Mouse (Mus musculus): ENCODE results near the gene Prr11. TPM values are rescaled to one million over a fixed set of nuclear protein-coding genes. Genes with fewer than 3 reads are reported as not detected.

Gene Prr11
- total and polyA plus RNA-seq, 2 experiments from 2014 or later, result 0.88 to 1.5 TPM

- no peak for ATAC-seq (ENCODE audit: low FRiP score)
- H3K4me2 ChIP-seq (ENCODE audit: low read depth, low read length, poor library complexity, severe bottlenecking), result 0 out of 2 replicates have a peak overlapping the region, but pooled peaks have one; percentile 63
- DNase-seq (ENCODE audit: low spot score), result no peak
- no peak overlapping the region for H3K4me3 ChIP-seq (ENCODE audit: low read depth, low read length)
- TF ChIP-seq CTCF (IDR thresholded peaks at IDR 0.05), result no peak
- peaks cover 11% of the 10 kb centered on the region; the same call in 1 of the 2 replicates for H3K4me1 ChIP-seq (ENCODE audit: insufficient read depth, low read length)
- H3K36me3 ChIP-seq (ENCODE audit: insufficient read depth, low read length), result peaks cover 12% of the 10 kb centered on the region; the same call in 1 of the 2 replicates
- no peaks in the 10 kb centered on the region for H3K27me3 ChIP-seq (ENCODE audit: insufficient read depth, low read length)
- H3K9me3 ChIP-seq (ENCODE audit: low read length), result no peaks in the 10 kb centered on the region
- WGBS, result 48% methylated on average over 4 of the region's 4 CpGs
- no peak overlapping the region for H3K27ac ChIP-seq (ENCODE audit: low read depth, low read length)
- H3K9ac ChIP-seq (replicated peaks; ENCODE audit: low read length, poor library complexity, severe bottlenecking), result no peak overlapping the region
These were observed 17.1 kb upstream of the Prr11 start for GRCm38 (mm10) chr11:87125562-87125961.

DNA sequence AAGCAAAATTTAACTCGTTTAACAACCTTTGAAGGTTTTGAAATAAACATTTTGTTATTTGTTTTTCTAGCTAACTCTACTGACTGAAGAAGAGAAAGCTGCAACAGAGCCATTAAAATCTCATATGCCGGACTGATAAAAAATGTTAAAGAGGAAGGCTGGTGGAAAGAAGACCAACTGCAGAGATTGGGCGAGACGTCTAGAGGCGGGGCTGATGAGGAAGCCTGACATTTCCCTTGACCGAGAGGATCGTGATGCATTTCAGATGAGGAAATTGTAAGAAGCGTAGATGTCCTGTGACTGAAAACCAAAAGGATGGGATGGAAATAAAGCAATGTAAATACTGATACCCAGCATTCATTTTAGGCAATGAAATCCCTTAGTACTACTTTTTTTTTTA, 13.4 kb upstream of the Prr11 start:
- DNase-seq (ENCODE audit: low spot score) (no peak), ATAC-seq (ENCODE audit: low FRiP score) (no peak)
- no peak overlapping the region for H3K9ac ChIP-seq (replicated peaks; ENCODE audit: low read length, poor library complexity, severe bottlenecking)
- no peaks in the 10 kb centered on the region for H3K9me3 ChIP-seq (ENCODE audit: low read length)
- H3K27me3 ChIP-seq (ENCODE audit: insufficient read depth, low read length), result no peaks in the 10 kb centered on the region
- 68% methylated on average over 8 of the region's 8 CpGs for WGBS
- no peak overlapping the region for H3K4me2 ChIP-seq (ENCODE audit: low read depth, low read length, poor library complexity, severe bottlenecking)
- TF ChIP-seq CTCF (IDR thresholded peaks at IDR 0.05), result no peak
- H3K36me3 ChIP-seq (ENCODE audit: insufficient read depth, low read length), result peaks cover 16% of the 10 kb centered on the region; the same call in 1 of the 2 replicates
- no peak overlapping the region for H3K4me3 ChIP-seq (ENCODE audit: low read depth, low read length)
- no peak overlapping the region for H3K27ac ChIP-seq (ENCODE audit: low read depth, low read length)
- H3K4me1 ChIP-seq (ENCODE audit: insufficient read depth, low read length), result no peaks in the 10 kb centered on the region

DNA sequence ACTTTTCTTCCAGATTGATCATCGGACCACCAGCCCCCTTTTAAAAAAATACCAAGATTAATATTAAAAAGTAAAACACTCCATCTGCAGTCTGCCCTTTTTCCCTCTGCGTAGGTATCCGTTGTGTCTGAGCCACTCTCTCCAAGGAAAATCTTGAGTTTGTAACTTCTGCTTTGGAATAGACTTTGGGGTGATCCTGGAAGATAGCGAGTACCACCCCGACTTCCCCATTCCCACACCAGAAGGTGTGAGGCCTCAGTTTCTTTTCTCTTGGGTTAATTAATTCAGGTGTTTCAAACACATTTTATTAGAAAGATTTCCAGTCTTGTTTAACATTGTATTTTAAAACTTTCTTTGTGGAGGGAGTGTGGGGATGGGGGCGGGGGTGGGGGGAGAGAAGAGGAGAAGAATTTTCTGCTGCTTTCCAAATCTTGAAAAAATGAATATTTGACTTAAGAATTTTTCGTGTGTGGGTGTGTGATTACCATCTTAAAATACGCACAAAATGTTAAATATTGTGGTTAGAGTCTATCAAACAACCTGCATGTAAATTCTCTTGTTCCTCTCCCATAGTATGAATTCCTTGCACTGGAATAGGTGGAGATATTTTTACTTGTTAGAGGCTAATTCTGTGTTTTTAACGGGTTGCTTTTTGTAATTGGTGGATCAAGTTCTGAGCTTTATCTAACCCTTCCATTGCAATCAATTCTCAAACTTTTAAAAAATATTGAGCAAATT, 1.8 kb upstream of the Prr11 start:
- Histone ChIP-seq H3K4me3 (ENCODE audit: low read depth, low read length) (peak overlapping the region; percentile 92), H3K9me3 (ENCODE audit: low read length) (no peaks in the 10 kb centered on the region), H3K36me3 (ENCODE audit: insufficient read depth, low read length) (no peaks in the 10 kb centered on the region), H3K4me2 (ENCODE audit: low read depth, low read length, poor library complexity, severe bottlenecking) (peak overlapping the region; percentile 80), H3K9ac (replicated peaks; ENCODE audit: low read length, poor library complexity, severe bottlenecking) (peak overlapping the region; percentile 92), H3K27ac (ENCODE audit: low read depth, low read length) (peak overlapping the region; percentile 87), H3K27me3 (ENCODE audit: insufficient read depth, low read length) (no peaks in the 10 kb centered on the region), H3K4me1 (ENCODE audit: insufficient read depth, low read length) (peaks cover 3% of the 10 kb centered on the region; the same call in 1 of the 2 replicates)
- no peak for TF ChIP-seq CTCF (IDR thresholded peaks at IDR 0.05)
- 4% methylated on average over 9 of the region's 9 CpGs for WGBS
- ATAC-seq (ENCODE audit: low FRiP score) (no peak), DNase-seq (ENCODE audit: low spot score) (no peak)

DNA sequence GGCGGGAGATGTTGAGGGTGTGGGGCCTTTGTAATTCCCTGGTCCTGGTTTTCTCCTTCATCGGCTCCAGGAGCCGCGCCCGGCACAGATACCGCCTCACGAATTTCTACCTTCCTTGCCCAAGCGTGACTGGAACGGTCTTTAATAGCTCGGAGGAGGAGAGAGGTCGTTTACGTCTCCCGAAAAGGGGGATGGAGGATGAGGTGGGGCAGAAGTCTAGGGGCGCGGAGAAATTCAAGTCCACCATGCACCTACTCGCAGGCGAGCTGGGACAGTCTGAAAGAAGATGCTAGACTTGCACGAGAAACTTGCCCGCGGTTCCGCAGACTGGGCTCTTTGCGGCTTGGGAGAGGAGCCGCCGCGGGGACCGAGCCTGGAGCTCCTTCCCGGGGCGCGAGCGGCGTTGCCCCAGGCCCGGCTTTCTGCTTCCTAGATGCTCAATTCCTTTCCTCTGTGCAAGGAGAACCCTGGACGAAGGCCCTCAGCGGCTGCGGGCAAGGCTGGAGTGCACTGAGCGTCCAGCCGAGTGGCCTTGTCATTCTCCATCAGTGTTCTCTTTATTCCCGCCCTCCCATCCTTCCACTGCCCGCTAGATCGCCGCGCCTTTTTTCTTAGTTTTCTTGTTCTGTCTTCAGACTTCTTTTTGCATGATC, 1.1 kb upstream of the Prr11 start:
- Histone ChIP-seq H3K4me2 (ENCODE audit: low read depth, low read length, poor library complexity, severe bottlenecking) (peak overlapping the region; percentile 80), H3K36me3 (ENCODE audit: insufficient read depth, low read length) (no peaks in the 10 kb centered on the region), H3K27ac (ENCODE audit: low read depth, low read length) (peak overlapping the region; percentile 87), H3K4me1 (ENCODE audit: insufficient read depth, low read length) (peaks cover 3% of the 10 kb centered on the region; the same call in 1 of the 2 replicates), H3K27me3 (ENCODE audit: insufficient read depth, low read length) (no peaks in the 10 kb centered on the region), H3K9ac (replicated peaks; ENCODE audit: low read length, poor library complexity, severe bottlenecking) (peak overlapping the region; percentile 92), H3K9me3 (ENCODE audit: low read length) (no peaks in the 10 kb centered on the region), H3K4me3 (ENCODE audit: low read depth, low read length) (peak overlapping the region; percentile 92)
- ATAC-seq (ENCODE audit: low FRiP score) (no peak; the same call in 1 of the 2 replicates), DNase-seq (ENCODE audit: low spot score) (peak; percentile 54)
- under 1% methylated on average over 42 of the region's 42 CpGs for WGBS
- no peak for TF ChIP-seq CTCF (IDR thresholded peaks at IDR 0.05)

- H3K27ac ChIP-seq (ENCODE audit: low read depth, low read length), result peak within 1 kb of the TSS; percentile 87
- WGBS, result under 1% methylated on average over 40 of the region's 40 CpGs
These were observed 429 bp upstream of the Prr11 start, which contains the start of gene Ska2 for GRCm38 (mm10) chr11:87108755-87109518. Ska2 (plus strand) TSS chr11:87109234.

More at GRCm38 (mm10) chr11:87108755-87109518, 429 bp upstream of the Prr11 start, which contains the start of gene Ska2:
- ATAC-seq (ENCODE audit: low FRiP score), result peak; percentile 99
- peak; percentile 100 for DNase-seq (ENCODE audit: low spot score)
- H3K27me3 ChIP-seq (ENCODE audit: insufficient read depth, low read length), result no peaks in the 10 kb centered on the region
- H3K36me3 ChIP-seq (ENCODE audit: insufficient read depth, low read length), result no peaks in the 10 kb centered on the region
- H3K4me1 ChIP-seq (ENCODE audit: insufficient read depth, low read length), result peaks cover 3% of the 10 kb centered on the region; the same call in 1 of the 2 replicates
- peak within 1 kb of the TSS; percentile 92 for H3K4me3 ChIP-seq (ENCODE audit: low read depth, low read length)
- no peak for TF ChIP-seq CTCF (IDR thresholded peaks at IDR 0.05)
- peak within 1 kb of the TSS; percentile 92 for H3K9ac ChIP-seq (replicated peaks; ENCODE audit: low read length, poor library complexity, severe bottlenecking)
- peak within 1 kb of the TSS; percentile 80 for H3K4me2 ChIP-seq (ENCODE audit: low read depth, low read length, poor library complexity, severe bottlenecking)
- H3K9me3 ChIP-seq (ENCODE audit: low read length), result no peaks in the 10 kb centered on the region

Data from midbrain, postnatal 0 days (tissue).